Mouse (Mus musculus): ENCODE data around the gene Cacna2d3.

The Cacna2d3 gene

GRCm38 (mm10) chr14:29721488-29722385 lies at the start of gene Cacna2d3:
Gene Cacna2d3 (minus strand): TSS chr14:29721864.
- under 1% methylated on average over 83 of the region's 109 CpGs for WGBS

- 38% methylated on average over 4 of the region's 4 CpGs for WGBS
Observed at GRCm38 (mm10) chr14:29769486-29769885, 47.8 kb upstream of the Cacna2d3 start.

GRCm38 (mm10) chr14:29752876-29753275 lies 31.2 kb upstream of the Cacna2d3 start:
- 44% methylated on average over 5 of the region's 5 CpGs for WGBS

GRCm38 (mm10) chr14:29738751-29739150 lies 17.1 kb upstream of the Cacna2d3 start:
- WGBS, result 85% methylated on average over 2 of the region's 2 CpGs

GRCm38 (mm10) chr14:29730256-29730655 lies 8.6 kb upstream of the Cacna2d3 start:
- WGBS, result 90% methylated on average over 4 of the region's 4 CpGs

- WGBS, result 48% methylated on average over 4 of the region's 4 CpGs
Observed at GRCm38 (mm10) chr14:29729009-29729408, 7.3 kb upstream of the Cacna2d3 start.

GRCm38 (mm10) chr14:29727596-29727995 lies 5.9 kb upstream of the Cacna2d3 start:
- WGBS, result 54% methylated on average over 9 of the region's 9 CpGs

- 4% methylated on average over 10 of the region's 10 CpGs for WGBS
Observed at GRCm38 (mm10) chr14:29723267-29723666, 1.6 kb upstream of the Cacna2d3 start.

- WGBS, result 1% methylated on average over 76 of the region's 76 CpGs
Observed at GRCm38 (mm10) chr14:29722386-29723221, 940 bp upstream of the Cacna2d3 start.

- 2% methylated on average over 11 of the region's 11 CpGs for WGBS
Observed at GRCm38 (mm10) chr14:29721131-29721487, 555 bp downstream of the Cacna2d3 start.

- 12% methylated on average over 17 of the region's 17 CpGs for WGBS
Observed at GRCm38 (mm10) chr14:29720334-29720911, 1.2 kb downstream of the Cacna2d3 start.

- 44% methylated on average over 3 of the region's 3 CpGs for WGBS
Observed at GRCm38 (mm10) chr14:29712621-29713020, 9.0 kb downstream of the Cacna2d3 start.

- WGBS, result 60% methylated on average over 18 of the region's 18 CpGs
Observed at GRCm38 (mm10) chr14:29707561-29708335, 13.9 kb downstream of the Cacna2d3 start.

GRCm38 (mm10) chr14:29702762-29703161 lies 18.9 kb downstream of the Cacna2d3 start:
- 57% methylated on average over 5 of the region's 5 CpGs for WGBS

GRCm38 (mm10) chr14:29696131-29696530 lies 25.5 kb downstream of the Cacna2d3 start:
- 4% methylated on average over 3 of the region's 3 CpGs for WGBS

GRCm38 (mm10) chr14:29672436-29673050 lies 49.1 kb downstream of the Cacna2d3 start:
- WGBS, result 35% methylated on average over 1 of the region's 1 CpGs

- WGBS, result 37% methylated on average over 5 of the region's 5 CpGs
Observed at GRCm38 (mm10) chr14:29669826-29670225, 51.8 kb downstream of the Cacna2d3 start.

GRCm38 (mm10) chr14:29657006-29657405 lies 64.7 kb downstream of the Cacna2d3 start:
- WGBS, result 67% methylated on average over 1 of the region's 1 CpGs

- 44% methylated on average over 5 of the region's 5 CpGs for WGBS
Observed at GRCm38 (mm10) chr14:29650591-29650990, 71.1 kb downstream of the Cacna2d3 start.

- WGBS, result 52% methylated on average over 6 of the region's 6 CpGs
Observed at GRCm38 (mm10) chr14:29648721-29649120, 72.9 kb downstream of the Cacna2d3 start.

- WGBS, result 54% methylated on average over 11 of the region's 11 CpGs
Observed at GRCm38 (mm10) chr14:29645421-29645820, 76.2 kb downstream of the Cacna2d3 start.

Data from cerebral cortex, adult 2 months (tissue).